Mouse (Mus musculus) CH12.LX (cell line): ENCODE measurements around the gene Wdr86.

Experiments used
- CTCF ChIP-seq, 2 experiments: IDR thresholded peaks in 1 of 2; conservative IDR thresholded peaks in 1 of 2; 2 replicates each; pipeline ENCODE4 v1.5.1; 2011 to 2012; ENCODE audit warnings: low read depth in 2 of 2, low read length in 2 of 2, improper control_type of control experiment in 1 of 2, inconsistent platforms in 1 of 2, mild to moderate bottlenecking in 1 of 2, moderate library complexity in 1 of 2
- IRF4 ChIP-seq: IDR thresholded peaks from 2 replicates; pipeline ENCODE4 v1.6.1; 2014; ENCODE audit warnings: low read depth, mild to moderate bottlenecking, inconsistent platforms, low read length, improper control_type of control experiment
- KAT2A ChIP-seq: IDR thresholded peaks from 2 replicates; pipeline ENCODE4 v1.6.1; 2012; ENCODE audit warnings: low read length, improper control_type of control experiment, inconsistent platforms; ENCODE audit not compliant: insufficient replicate concordance
- MAFK ChIP-seq: IDR thresholded peaks from 2 replicates; pipeline ENCODE4 v1.6.1; 2011; ENCODE audit warnings: low read length, improper control_type of control experiment; ENCODE audit not compliant: insufficient replicate concordance
- POLR2A ChIP-seq: IDR thresholded peaks from 2 replicates; pipeline ENCODE4 v1.6.1; 2011; ENCODE audit warnings: low read depth, mild to moderate bottlenecking, improper control_type of control experiment, low read length
- SIN3A ChIP-seq: IDR thresholded peaks from 2 replicates; pipeline ENCODE4 v1.6.1; 2012; ENCODE audit warnings: low read length, improper control_type of control experiment, inconsistent platforms
- TCF12 ChIP-seq: IDR thresholded peaks from 2 replicates; pipeline ENCODE4 v1.6.1; 2014; ENCODE audit warnings: low read depth, mild to moderate bottlenecking, inconsistent platforms, low read length, improper control_type of control experiment
- ZNF384 ChIP-seq: IDR thresholded peaks from 2 replicates; pipeline ENCODE4 v1.6.1; 2012; ENCODE audit warnings: low read depth, low read length, improper control_type of control experiment, inconsistent platforms

DNA sequence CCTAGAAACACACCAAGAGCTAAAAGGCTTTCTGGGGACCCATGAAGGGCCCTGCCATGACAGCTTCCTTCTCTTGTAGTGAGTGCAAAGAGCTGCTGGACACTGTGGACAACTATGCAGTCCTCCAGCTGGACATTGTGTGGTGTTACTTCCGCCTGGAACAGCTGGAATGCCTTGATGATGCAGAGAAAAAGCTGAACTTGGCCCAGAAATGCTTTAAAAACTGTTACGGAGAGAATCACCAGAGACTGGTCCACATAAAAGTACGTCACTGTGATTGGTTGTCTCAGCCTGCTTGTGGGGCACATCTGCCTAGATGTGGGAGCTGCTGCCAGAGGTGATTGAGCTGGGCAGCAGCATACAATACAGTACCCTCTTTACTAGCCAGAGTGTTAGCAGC lies 29.3 kb downstream of the Wdr86 start:
- TF ChIP-seq MAFK: no peak
- no peak for TF ChIP-seq IRF4
- TF ChIP-seq TCF12: no peak
- no peak for TF ChIP-seq CTCF (conservative IDR thresholded peaks at IDR 0.05 in 1 of 2, IDR thresholded peaks at IDR 0.05 in 1 of 2; ENCODE audit: low read depth in 2 of 2, low read length in 2 of 2)
- TF ChIP-seq POLR2A: no peak
- TF ChIP-seq ZNF384: no peak
- TF ChIP-seq SIN3A: no peak
- TF ChIP-seq KAT2A: no peak
